Mouse (Mus musculus) cerebral cortex, adult 2 months (tissue): ENCODE measurements around the gene Rpp14.

Experiments
- WGBS: fragments of 180-500 bp; shearing (Covaris S2); methylation state at CpG from one replicate; pipeline ENCODE4 v1.1.7; 2018; 5-methylcytosine and 5-hydroxymethylcytosine counted together

The Rpp14 gene

DNA sequence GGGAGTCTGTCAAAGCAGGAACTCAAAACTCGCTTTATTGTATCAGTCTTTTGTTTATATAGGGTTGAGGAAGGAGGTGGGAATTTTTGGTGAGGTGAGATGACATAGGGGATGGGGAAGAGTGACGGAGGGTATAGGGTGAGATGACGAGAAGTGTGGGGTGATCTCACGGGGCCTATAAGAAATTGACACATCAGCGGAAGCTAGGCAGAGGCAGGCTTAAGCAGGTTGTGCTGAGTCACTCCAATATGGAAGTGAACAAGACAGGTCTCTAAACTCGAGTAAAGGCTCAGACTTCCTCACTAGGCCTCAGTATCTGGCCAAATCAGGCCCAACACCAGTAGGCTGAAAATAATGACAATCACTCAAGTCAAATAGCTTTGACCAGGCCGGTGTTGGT, 20.2 kb upstream of the Rpp14 start:
- WGBS: 96% methylated on average over 7 of the region's 7 CpGs

DNA sequence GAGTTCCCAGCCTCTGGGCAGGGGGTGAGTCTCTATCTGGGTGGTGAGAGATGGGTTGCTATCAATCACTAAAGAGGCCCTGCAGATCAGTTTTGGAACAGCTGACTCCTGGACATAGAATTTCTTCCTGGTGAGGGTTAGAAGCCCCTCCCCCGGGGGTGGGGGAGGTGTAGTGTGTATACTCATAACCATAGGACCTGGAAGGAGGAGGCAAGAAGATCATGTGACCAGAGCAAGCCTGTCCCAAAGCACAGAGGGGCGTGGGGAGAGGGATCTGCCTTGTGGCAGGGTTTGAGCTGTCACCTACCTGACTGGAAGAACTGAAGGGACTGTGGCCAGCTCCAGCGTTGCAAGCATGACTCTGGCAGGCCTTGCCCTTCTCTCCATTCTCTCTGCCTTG, 18.1 kb upstream of the Rpp14 start:
- WGBS: 38% methylated on average over 3 of the region's 3 CpGs

DNA sequence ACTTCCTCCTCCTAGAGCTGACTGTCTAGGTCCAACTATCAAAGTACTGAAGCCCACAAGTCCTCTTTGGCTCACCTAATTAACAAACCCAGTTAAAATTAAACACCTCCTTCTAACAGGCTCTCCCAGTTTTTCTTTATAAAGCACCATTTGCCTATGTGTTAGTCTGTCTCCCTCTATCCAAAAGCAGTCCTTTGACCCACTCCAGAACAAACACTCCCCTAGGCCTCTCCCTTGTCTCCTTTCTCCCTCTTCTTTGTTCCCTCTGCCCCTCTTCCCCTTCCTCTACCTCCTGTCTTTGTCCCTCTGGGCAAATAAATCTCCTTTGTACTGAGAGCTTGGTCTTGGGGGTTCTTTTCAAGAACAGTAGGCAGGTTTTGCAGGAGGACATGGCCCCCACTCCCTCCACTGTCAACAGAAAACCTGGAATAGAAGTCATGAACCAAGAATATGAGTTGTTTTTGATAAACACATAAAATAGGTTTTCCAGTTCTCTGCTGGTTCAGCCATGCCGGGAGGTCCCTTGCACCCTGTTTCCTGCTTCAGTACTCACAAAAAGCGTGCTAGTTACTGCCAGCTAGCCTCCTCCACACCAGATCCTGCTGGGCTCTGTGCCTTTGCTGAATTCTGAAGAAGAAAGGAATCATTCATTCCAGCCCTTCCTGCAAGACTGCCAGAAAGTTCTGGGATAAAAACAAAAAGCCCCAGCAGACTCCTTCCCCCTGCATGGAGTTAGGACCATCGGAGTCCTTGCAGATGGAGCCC, 17.4 kb upstream of the Rpp14 start:
- WGBS: 13% methylated on average over 3 of the region's 3 CpGs

DNA sequence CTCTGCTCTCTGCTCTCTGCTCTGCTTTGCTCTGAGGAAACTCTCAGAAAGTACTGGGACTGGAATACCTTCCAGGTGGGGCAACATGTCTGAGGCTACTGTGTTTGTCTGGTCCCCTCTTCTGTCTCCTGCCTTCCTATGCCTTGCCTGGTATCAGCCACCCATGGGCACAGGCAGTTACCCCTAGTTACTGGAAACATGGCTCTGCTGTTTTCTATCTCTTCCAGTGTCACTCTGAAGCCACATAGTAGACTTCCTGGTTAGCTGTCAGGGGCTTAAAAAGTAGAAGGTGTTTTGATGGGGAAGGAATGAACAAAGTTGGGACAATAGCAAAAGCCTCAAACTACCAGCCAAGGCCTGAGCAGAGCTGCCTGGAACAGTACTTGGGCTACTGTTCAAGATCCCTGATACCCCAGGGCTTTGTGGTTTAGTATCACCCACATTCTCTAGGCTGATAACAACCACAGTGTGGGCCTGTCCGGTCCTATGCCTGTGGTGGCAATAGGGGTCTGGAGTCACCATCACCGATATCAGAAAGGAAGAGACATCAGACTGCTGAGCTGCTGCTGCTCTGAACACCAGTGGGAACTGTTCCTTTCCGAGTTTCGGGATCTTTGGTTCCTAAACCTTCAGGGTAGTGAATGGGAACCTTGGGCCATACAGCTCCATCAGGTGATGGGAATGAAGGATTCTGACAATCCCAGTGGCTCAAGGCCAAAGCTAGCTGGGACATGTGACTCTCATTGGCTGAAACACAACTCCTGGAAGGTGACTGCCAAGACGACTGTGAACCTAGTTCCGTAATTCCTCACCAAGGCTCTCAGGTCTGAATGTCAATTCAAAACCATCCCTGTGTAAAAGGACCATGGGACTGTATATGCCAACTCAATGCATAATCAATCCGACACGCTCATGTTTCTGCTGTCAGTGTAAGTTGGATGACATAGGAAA, 16.1 kb upstream of the Rpp14 start:
- WGBS: 83% methylated on average over 8 of the region's 8 CpGs

DNA sequence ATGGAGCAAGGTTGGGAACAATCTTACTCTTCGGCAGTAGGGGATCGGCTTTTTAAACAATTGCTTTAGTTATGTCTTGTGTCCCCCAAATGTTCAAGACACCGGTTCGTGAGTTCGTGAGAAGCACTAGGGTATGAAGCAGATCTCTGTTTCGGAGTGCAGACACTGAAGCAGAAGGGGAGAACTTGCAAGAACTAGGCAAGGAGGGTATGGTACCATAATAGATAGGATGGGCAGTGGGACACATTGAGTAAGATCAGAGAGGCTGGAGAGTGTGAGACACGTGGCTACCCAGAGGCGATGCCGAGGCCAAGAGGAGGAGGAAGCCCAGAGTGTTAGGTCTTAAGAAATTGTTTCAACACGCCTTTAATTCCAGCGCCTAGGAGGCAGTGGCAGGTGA, 551 bp downstream of the Rpp14 start:
- 2% methylated on average over 11 of the region's 11 CpGs for WGBS

DNA sequence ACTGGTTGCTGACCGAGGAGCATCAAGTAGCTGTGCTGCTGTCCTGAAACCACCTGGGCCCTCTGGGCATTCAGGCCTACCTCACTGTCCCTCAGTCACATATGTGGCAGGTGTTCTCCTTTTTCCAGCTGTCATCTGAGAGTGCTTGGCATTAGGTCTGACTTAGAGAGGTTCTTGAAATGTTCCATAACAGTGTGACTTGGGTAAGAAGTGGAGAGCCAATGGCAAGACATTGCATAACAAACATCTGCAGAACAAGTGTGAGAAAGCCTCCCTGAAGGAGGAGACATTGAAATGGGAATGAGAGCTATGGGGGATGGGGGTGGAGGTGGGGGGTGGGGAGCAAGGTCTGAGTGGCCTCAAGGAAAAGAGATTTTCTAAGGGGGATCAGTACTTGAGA, 2.8 kb downstream of the Rpp14 start:
- 94% methylated on average over 1 of the region's 1 CpGs for WGBS

DNA sequence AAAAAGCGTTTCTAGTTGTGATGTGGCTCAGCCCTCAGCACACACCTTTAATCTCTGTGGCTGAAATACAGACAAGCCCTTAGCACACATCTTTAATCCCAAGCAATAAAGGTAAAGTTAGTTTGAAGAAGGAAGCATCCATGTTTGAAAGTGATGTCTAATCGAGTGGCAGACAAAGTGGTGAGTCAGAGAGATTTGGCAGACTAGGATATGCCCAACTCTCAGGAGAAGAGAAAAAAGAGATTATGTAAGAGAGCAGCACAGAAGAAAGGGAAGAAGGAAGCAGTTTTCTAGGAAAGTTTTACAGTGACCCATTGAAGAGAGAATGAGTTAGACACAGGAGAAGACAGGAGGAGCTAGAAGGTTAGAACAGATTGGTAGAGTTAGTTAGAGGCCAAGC, 8.8 kb downstream of the Rpp14 start:
- 81% methylated on average over 2 of the region's 2 CpGs for WGBS

DNA sequence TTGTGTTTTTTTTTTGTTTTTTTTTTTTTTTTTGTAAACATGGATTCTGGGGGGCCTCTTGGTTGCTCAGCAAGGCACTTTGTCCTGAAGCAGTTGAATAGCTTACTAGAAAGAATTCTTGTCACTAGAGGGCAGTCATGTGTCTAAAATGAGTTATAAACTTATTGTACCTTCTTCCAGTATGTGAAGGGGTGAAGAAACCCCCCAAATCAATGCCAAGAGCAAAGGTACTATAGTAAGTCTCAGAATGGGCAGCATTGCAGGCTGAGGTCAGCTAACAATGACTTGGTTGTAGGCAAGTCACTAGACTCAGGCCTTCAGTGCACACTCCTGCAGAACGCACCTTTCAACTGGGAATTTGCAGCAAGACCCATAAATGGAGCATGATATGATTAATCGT, 12.4 kb downstream of the Rpp14 start:
- WGBS: 87% methylated on average over 2 of the region's 2 CpGs

DNA sequence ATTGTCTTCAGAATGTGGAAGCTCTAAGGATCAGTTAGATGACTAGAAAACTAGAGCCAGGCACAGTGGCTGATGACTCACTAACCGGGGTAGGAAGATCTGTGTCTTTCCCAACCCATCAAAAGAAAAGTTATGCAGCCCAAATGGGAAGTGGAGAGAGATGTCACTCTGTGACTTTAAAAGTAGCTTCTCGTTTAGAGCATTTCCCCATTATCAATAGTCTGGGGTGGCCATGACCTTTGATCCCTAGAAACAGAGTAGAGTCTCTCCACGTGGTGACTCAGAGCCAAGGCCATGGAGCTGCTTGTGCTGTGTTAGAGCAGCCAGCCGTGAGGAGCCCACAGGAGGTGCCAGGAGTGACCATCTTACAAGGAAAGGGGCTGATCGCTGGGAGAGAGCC, 13.3 kb downstream of the Rpp14 start:
- WGBS: 40% methylated on average over 5 of the region's 5 CpGs

DNA sequence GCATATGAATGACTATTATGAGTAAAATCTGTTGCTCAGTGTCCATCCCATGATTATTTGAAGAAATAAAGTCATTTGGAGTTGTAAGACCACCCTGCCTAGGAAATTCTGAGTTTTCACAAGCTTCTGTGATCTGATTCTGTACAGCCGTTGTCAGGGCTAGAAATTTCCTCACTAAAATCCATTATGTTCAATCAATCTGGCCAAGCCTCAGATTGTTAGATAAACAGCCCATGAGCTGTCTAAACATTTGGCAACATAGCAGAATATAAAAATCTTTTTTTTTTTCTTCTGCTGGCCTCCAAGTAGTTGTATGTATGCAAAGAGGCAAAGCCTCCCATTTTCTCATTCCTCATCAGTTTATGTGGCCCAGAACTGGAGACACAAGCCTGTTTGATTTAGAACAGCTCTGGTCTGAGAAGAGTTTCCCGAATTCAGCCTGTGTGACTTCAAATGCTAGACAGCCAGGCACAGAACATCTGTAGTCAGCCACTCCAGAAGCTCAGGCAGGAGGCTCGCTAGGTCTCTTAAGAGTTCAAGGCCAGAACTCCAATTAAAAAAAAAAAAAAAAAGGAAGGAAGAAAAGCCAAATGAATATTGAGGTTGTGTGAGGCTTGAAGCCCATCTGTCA, 14.9 kb downstream of the Rpp14 start:
- WGBS: 60% methylated on average over 3 of the region's 3 CpGs

DNA sequence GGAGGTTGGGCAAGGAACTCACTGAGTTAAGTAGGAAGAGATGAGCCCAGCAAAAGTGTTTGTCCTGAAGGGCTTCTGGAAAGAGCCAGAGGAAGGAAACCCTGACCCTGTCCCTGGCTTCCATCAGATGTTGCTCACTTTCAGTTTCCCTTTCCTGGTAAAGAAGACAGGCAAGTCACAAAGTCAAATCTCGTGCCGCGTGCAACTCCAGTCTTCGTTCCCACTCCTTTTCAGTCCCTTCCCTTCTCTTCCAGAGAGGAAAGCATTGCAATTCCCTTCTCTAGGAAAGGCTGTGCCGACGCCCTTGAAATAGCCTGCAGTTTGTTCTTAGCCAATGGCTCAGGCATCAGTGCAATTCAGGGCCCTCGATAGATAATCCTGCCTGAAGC, 15.4 kb downstream of the Rpp14 start:
- whole genome bisulfite sequencing: 66% methylated on average over 7 of the region's 7 CpGs

DNA sequence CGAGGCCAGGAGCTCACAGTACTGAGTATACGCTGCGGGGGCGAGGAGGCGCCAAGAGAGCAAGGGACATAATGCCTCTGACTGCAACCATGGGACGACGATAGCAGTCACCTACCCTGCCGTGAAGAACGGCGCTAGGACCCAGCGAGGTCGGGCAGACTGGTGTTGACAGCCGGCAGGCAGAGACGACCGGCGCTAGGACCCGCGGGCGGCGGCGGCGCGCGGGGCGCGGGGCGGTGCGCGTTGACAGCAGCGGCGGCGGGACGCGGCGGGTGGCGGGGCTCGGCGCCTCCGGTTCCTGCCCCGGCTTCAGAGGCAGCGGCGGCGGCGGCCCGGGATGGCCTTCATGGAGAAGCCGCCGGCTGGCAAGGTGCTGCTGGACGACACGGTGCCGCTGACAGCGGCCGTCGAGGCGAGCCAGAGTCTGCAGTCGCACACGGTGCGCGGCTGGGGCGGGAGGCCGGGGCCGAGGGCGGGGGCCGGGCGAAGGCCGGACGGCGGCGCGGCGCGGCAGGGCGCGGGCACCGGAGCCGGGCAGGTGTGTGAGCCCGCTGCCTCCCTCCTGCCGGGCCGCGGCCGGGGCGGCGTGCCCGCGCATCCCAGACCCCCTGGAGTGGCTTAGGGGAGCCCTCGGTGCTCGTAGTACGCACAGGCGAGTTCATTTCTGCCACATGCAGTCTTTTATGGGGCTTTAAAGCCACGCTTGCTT, 18.0 kb downstream of the Rpp14 start, which contains the start of gene Pxk:
TSS of gene Pxk (plus strand) at position 234 of the 709 bp plus-strand sequence.
- under 1% methylated on average over 87 of the region's 89 CpGs for WGBS

DNA sequence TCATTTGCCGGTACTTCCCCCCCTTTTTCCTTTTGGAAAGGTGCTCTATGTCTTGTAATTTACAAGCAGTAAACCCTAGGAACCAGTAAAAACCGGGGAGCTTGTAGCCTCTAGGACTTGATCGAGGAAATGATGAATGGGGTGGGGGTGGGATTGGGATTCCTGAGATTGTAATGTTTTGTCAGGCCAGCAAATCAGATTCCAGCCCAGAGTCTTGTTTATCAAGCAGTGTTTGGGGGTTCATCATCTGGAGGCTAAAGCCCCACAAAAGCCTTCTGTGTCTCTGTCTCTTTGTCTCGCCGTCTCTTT, 18.5 kb downstream of the Rpp14 start:
- WGBS: 2% methylated on average over 5 of the region's 5 CpGs

DNA sequence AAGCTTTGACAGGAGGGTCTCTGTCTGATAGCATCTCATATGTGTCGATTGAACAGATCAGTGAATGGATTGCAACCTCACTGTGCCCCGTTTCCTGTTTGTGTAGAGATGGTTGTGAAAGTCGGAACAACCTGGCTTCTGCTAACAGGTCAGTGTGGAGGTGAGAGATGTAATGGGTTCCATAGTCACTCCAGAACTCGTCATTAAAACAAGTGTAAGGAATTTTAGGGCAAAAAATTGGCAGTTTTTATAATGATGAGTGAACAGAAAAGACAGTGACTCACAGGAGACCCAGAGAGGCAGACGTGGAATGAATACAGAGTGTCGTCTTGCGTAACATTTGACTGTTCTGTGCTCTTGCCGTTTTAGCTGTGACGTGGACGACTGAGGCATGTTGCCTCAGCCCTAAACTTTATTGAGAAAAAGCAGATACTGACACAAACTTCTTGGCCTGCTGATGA, 19.4 kb downstream of the Rpp14 start:
- 27% methylated on average over 10 of the region's 10 CpGs for WGBS

DNA sequence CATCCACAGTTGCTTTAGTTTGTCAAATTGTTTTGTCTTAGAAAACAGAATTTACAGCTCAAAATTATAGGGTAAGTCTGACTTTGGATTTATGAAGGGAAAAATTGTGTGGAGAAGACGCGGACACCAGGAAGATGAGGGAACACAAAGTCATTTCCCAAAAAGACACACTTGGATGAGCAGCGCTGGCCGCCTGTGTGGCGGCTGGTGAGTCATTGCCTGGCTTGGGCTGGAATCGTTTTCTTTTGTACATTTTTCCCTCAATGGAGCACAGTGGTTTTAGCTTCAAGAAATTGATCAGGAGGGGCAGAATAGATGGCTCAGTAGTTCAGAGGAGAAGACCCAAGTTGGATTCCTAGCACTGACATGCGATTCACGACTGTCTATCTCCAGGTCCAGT, 21.7 kb downstream of the Rpp14 start:
- 61% methylated on average over 8 of the region's 8 CpGs for WGBS

DNA sequence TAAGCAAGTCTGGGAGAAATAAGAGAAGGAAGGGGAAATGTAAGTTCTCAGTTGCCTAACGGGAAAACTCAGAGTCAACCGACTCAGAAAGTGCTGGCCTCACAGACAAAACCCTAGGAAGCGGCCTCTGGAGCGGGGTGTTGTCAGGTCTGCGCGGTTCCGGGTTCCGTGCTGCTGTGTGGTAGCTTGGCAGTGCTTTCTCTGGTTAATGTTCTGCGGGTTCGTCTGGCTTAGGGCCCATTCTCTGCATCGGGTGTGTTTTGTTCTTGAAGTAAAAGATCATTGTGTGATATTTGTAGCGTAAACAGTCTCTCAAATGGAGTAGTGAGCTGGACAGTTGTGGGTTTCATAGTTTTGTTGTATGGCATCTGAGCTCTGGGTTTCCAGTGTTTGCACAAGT, 22.5 kb downstream of the Rpp14 start:
- WGBS: 54% methylated on average over 12 of the region's 12 CpGs

DNA sequence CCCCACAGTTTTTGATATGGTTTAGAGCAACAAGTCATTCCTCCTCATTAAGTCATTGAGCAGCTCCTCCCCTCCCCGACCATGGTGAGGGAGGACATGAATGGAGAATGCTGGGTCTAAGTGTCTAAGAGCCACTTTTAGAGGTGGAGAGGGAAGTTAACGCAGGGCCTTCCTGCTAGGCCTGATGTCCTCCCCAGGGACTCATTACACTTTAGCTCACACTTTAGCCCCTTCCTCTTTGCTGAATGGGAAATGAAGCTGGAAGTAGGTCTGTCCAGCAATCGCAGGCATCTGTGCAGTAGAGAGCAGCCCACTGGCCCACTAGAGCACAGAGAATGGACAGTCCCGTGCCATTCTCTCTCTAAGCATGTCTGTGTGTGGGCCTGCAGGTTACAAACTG, 27.9 kb downstream of the Rpp14 start:
- 77% methylated on average over 4 of the region's 4 CpGs for WGBS

DNA sequence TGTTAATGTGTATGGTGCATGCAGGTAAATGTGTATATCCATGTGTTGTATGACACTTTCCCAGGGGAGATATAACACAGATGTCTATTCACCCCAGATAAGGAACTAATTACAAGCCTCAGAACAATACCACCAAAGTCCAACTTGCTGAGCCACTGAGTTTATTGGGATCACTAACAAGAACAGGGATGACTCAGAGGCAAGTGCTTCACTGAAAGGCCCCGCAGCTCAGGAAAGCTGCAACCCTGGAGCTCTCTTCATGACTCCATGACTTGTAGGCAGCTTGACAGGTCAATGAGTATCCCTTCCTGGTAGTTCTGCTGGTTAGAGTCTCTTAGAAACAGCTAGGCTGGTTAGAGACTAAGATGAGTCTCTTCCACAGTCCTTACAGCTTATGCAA, 28.8 kb downstream of the Rpp14 start:
- 82% methylated on average over 1 of the region's 1 CpGs for WGBS

DNA sequence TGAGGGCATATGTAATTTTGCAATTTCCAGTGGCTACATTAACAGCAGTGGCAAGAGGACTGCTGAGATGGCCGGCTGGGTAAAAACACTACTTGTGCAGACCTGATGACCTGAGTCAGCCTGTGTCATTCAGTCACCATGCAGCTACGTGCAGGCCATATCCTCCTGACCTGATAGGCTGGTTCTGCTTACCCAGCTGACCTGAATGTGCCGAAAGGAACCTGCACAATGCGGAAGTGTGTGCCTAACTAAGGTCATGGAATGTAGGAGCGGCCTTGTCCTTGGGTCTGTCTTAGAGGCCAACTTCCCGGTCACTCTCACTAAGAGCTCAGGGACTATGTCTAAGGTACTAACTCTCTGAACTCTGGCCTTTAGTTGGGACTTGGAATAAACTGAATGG, 31.4 kb downstream of the Rpp14 start:
- WGBS: 94% methylated on average over 6 of the region's 6 CpGs

DNA sequence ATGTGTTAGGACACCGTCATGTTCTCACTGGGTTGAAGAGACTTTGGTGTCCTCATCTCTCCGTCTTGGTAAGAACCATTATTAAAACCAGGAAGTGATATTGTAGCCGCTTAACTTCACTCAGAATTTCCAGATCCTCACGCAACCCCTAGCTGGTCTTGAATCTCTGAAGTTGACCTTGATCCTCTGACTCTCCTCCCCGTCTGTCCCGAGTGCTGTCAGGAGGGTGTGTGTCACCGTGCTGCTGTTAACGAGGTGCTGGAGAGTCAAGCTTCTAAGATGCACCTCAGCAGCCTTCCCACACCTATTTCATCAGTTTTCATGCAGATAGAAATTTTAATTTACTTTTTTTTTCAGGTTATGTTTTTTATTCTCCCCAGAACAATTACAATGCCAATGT, 31.9 kb downstream of the Rpp14 start:
- 91% methylated on average over 8 of the region's 8 CpGs for WGBS

DNA sequence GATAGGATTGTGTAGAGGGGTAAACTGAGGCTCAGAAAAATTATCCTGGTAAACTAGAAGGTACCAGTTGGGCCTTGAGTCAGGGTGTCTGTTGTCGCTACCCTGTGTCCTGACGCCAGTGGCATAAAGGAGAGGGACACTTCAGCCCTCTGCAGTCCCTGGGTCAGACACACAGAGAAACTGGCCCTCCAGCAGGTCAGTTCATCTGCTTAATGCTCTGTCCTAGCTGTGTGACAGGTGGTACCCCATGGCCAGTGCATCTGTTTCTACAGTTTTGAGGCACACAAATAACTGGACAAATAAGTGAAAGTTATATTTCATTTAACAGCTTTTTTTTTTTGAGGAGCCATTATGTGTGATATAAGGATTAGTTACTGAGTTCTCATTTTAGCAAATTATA, 33.4 kb downstream of the Rpp14 start:
- 97% methylated on average over 2 of the region's 2 CpGs for WGBS

DNA sequence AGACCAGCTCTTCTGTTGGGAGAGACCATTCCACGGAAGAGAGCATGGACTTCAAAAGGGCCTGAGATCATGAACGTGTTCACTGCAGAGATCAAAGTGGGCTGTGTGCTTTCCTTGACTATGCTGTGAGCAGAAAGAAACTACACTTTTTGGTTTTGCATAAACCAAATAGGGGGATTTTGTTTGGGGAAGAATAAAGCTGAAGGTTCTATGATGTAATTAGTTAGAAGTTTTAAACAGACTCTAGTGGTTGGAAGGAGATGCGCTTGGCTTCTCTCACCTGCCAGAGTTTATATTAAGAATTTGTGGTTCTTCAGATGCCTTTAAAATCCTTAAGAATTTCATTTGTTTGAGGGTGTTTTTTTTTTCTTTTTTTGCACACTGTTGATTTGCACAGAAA, 34.1 kb downstream of the Rpp14 start:
- WGBS: 53% methylated on average over 3 of the region's 3 CpGs
